Mouse (Mus musculus) spleen, adult 2 months (tissue): ENCODE data around the gene Kcna10. TPM values are rescaled to one million over a fixed set of nuclear protein-coding genes. Genes with fewer than 3 reads are reported as not detected.

Source experiments
- DNase-seq, 2 experiments: peaks; one replicate each; pipeline versions ENCODE4 v3.0.0 to v3.0.0-alpha.2; 2012 to 2021; ENCODE audit warnings: low spot score in 2 of 2, low read depth in 1 of 2
- H3K27ac ChIP-seq: fragments of 200-500 bp; 2 replicates; pipeline ENCODE4 v1.5.1; 2012; ENCODE audit warnings: low read length, inconsistent platforms; ENCODE audit not compliant: insufficient read depth
- H3K27me3 ChIP-seq: fragments of 200-500 bp; 2 replicates; pipeline ENCODE4 v1.6.1; 2012; ENCODE audit warnings: mild to moderate bottlenecking, moderate library complexity, low read length, inconsistent platforms; ENCODE audit not compliant: control insufficient read depth, insufficient read depth
- H3K36me3 ChIP-seq: fragments of 200-500 bp; 2 replicates; pipeline ENCODE4 v1.6.1; 2012; ENCODE audit warnings: mild to moderate bottlenecking, low read length, inconsistent platforms; ENCODE audit not compliant: control insufficient read depth, insufficient read depth
- H3K4me1 ChIP-seq: fragments of 200-500 bp; 2 replicates; pipeline ENCODE4 v1.6.1; 2011; ENCODE audit warnings: inconsistent platforms; ENCODE audit not compliant: control insufficient read depth, insufficient read depth, insufficient read length
- H3K4me3 ChIP-seq: fragments of 200-500 bp; 2 replicates; pipeline ENCODE4 v1.5.1; 2011; ENCODE audit warnings: mild to moderate bottlenecking, inconsistent platforms; ENCODE audit not compliant: insufficient read depth, insufficient read length; ENCODE audit errors: extremely low read depth
- CTCF ChIP-seq: fragments of 200-500 bp; IDR thresholded peaks from 2 replicates; pipeline ENCODE4 v1.5.1; 2011; ENCODE audit warnings: mild to moderate bottlenecking, inconsistent platforms; ENCODE audit not compliant: insufficient read depth, insufficient read length, insufficient replicate concordance; ENCODE audit errors: extremely low read depth
- POLR2A ChIP-seq: fragments of 200-500 bp; IDR thresholded peaks from 2 replicates; pipeline ENCODE4 v1.6.1; 2011; ENCODE audit warnings: low read depth, low read length, inconsistent platforms
- WGBS: fragments of 180-500 bp; shearing (Covaris S2); methylation state at CpG from one replicate; pipeline ENCODE4 v1.1.7; 2018; 5-methylcytosine and 5-hydroxymethylcytosine counted together
- polyA plus RNA-seq: library from polyadenylated mRNA; depleted of rRNA; stranded (reverse); fragments of >200 nt; gene quantifications from 2 replicates; pipeline ENCODE4 v1.2.3, GENCODE M21; 2012

Gene Kcna10
- polyA plus RNA-seq, 1 experiment = not detected

DNA sequence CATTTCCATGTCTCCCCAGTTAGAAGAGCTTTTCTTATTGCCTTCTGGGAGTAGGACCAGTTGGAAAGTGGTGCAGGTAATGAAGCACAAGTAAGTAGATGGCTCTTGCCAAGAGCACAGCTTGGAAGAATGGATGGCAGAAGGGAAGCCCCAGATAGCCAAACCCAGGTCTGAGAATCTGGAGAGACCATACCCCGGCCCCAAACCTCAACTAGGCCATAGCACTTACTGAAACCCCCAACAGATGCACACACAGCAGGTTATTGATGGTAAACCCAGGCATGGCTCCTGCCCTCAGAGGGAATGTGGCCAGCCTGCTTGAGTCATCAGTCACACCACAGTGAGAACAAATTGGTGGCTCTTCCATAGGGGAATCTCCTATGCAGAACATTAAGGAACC is 10.3 kb upstream of the Kcna10 start:
- WGBS = 71% methylated on average over 1 of the region's 1 CpGs

DNA sequence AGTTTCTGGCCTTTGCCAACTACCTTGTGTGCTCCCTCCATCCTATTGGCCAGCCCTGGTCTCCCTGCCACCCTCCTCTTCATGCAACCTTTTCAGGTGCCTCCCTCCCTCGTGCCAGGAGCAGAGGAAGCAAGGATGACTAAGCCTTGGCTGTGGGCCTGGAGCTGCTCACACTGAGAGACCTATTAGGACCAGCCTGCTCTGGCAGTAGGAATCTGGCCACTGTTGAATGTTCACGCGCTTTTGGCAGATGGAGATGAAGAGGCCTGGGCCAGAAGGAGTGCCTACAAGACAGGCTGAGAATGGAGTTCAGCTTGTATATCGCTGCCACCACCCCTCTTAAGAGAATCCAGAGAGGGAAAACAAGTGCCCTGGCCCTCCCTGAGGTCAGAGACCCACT is 7.4 kb upstream of the Kcna10 start:
- Histone ChIP-seq H3K4me3 (no peak overlapping the region), H3K4me1 (no peaks in the 10 kb centered on the region), H3K36me3 (no peaks in the 10 kb centered on the region), H3K27ac (no peak overlapping the region), H3K27me3 (no peaks in the 10 kb centered on the region)
- DNase-seq = no peak
- WGBS = 50% methylated on average over 4 of the region's 4 CpGs
- no peak for TF ChIP-seq POLR2A
- no peak for TF ChIP-seq CTCF

More for the DNA sequence above, 10.3 kb upstream of the Kcna10 start:
- Histone ChIP-seq H3K27ac (no peak overlapping the region), H3K27me3 (no peaks in the 10 kb centered on the region), H3K36me3 (no peaks in the 10 kb centered on the region), H3K4me3 (no peak overlapping the region), H3K4me1 (no peaks in the 10 kb centered on the region)
- DNase-seq = no peak
- TF ChIP-seq CTCF (no peak), POLR2A (no peak)

DNA sequence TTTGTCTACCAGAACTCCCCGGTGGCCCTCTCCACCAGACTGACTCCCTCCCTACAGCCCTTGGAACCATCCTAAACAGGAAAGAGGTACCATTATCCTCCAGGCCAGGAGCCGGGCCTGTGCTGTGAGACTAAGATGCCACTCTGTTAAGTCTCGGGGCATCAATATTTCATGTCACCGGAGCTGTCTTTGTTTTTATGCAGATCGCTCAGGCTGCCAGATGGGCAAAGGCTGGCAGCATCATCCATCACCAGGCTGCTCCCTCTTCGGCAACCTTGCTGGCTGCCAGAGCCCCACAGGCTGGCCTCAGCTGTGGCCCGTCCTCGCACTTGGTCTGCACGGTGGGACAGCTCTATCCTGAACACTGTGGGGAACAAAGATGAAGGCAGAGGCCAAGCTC is 6.4 kb upstream of the Kcna10 start:
- Histone ChIP-seq H3K36me3 (no peaks in the 10 kb centered on the region), H3K27ac (no peak overlapping the region), H3K27me3 (no peaks in the 10 kb centered on the region), H3K4me1 (no peaks in the 10 kb centered on the region), H3K4me3 (no peak overlapping the region)
- TF ChIP-seq CTCF = no peak
- no peak for TF ChIP-seq POLR2A
- 74% methylated on average over 9 of the region's 9 CpGs for WGBS
- no peak for DNase-seq

DNA sequence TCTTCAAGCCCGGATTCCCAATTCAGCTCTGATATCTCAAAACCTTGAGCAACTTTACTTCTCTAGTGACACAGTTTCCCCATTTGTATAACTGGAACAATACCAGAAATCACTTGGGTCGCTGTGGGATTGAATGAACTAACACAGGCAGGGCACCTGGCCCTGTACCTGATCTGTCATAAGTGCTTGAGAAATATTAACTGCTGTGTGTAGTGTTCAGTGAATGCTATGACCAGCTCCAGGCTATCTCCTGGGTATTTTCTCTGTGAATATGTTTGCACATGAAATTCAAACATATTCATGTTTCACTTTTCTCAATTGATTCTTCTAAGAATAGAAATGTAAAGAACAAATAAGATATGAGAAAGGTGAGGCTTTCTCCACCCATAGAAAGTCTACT is 2.0 kb upstream of the Kcna10 start:
- no peak overlapping the region for H3K4me3 ChIP-seq
- TF ChIP-seq CTCF (no peak), POLR2A (no peak)
- no peaks in the 10 kb centered on the region; the same call in 1 of the 2 replicates for H3K4me1 ChIP-seq
- no peak for DNase-seq
- no peaks in the 10 kb centered on the region for H3K27me3 ChIP-seq
- H3K27ac ChIP-seq = no peak overlapping the region
- WGBS = 75% methylated on average over 2 of the region's 2 CpGs
- no peaks in the 10 kb centered on the region for H3K36me3 ChIP-seq

DNA sequence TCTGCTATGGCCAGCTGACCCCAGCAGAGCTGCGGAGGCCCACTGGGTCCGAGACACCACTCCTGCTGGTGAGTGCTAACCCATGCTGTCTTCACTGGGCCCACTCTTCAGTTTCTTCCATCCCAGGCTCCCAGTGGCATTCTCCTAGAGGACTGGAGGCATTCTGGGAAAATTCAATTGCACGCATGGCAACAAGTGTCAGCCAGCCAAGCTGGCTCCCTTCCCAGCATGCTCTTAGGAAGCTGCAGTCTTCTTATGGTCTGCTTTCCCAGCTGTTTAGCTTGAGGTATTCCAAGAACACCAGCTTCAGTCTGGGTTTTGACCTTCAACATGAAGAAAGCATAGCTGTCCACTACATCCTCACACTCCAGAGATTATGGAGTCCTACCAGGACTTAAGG is 322 bp downstream of the Kcna10 start:
- no peak for DNase-seq
- TF ChIP-seq POLR2A (no peak), CTCF (no peak)
- H3K36me3 ChIP-seq = no peaks in the 10 kb centered on the region
- H3K27me3 ChIP-seq = no peaks in the 10 kb centered on the region
- H3K4me3 ChIP-seq = no peak overlapping the region
- H3K27ac ChIP-seq = no peak overlapping the region
- H3K4me1 ChIP-seq = no peaks in the 10 kb centered on the region; the same call in 1 of the 2 replicates
- WGBS = 86% methylated on average over 3 of the region's 3 CpGs

DNA sequence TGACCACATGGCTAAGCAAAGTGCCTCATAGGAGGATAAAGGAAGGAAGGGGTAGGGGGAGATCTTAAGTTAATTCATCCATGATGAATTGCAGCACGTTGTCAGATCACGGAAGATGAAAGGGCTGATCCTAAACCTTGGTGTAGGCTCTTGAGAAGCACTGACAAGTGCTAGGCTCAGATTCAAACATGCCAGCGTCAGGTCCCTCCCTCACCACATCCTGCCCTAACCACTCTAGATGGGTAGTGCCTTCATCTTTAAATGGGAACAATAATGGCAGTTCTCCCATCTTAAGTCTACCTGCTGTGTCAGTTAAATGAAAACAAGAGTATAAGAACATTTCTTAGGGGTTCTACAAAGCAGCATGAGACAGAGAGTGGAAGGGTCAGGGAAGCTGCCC is 2.7 kb downstream of the Kcna10 start:
- Histone ChIP-seq H3K36me3 (no peaks in the 10 kb centered on the region), H3K27ac (no peak overlapping the region), H3K4me1 (no peaks in the 10 kb centered on the region; the same call in 1 of the 2 replicates), H3K27me3 (no peaks in the 10 kb centered on the region), H3K4me3 (no peak overlapping the region)
- WGBS = 31% methylated on average over 3 of the region's 3 CpGs
- TF ChIP-seq CTCF = no peak
- no peak for TF ChIP-seq POLR2A
- no peak for DNase-seq

DNA sequence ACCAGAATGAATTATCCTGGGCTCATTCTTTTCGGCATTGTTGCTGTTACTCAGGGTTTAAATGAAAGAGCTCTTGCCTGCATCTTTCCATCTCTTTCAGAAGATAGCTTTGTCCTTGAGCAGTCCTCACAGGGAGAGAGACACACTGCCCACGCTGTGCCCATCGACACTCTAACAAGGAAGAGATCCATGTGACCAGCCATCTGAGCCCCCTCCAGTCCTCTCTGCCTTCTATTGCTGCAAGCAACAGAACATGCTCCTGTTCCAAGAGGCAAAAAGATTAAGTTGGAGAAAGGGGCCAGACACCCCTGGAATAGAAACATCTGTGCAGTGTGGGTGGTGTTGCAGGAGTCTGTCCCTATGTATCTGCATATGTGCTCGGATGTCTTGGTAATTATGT is 4.2 kb downstream of the Kcna10 start:
- no peak overlapping the region for H3K4me3 ChIP-seq
- WGBS = 85% methylated on average over 4 of the region's 4 CpGs
- H3K27me3 ChIP-seq = no peaks in the 10 kb centered on the region
- DNase-seq = no peak
- H3K36me3 ChIP-seq = no peaks in the 10 kb centered on the region
- H3K4me1 ChIP-seq = no peaks in the 10 kb centered on the region; the same call in 1 of the 2 replicates
- TF ChIP-seq CTCF (no peak), POLR2A (no peak)
- H3K27ac ChIP-seq = no peak overlapping the region
